Mouse (Mus musculus) neural tube, embryonic 12.5 days (tissue): Measurements from ENCODE around the gene Olfr427. TPM values are rescaled to one million over a fixed set of nuclear protein-coding genes. Genes with fewer than 3 reads are reported as not detected.
"Not testable (repeated sequence)": the region's sequence is repeated elsewhere in the genome, so short reads cannot be mapped to it uniquely, and the experiment has no call there.

Experiments used
- ATAC-seq: fragments of 200-750 bp; cut with Nextera tagmentation; 2 replicates; pipeline ENCODE4 v1.8.0; 2017; ENCODE audit warnings: low read depth, mild to moderate bottlenecking, moderate TSS enrichment, moderate library complexity; ENCODE audit not compliant: low FRiP score
- H3K27ac ChIP-seq: fragments of 300-500 bp; sonication (generic); 2 replicates; pipeline ENCODE4 v1.5.1; 2016
- H3K27me3 ChIP-seq: fragments of 300-500 bp; sonication (generic); replicated peaks from 2 replicates; pipeline ENCODE4 v1.6.1; 2016; ENCODE audit warnings: mild to moderate bottlenecking
- H3K36me3 ChIP-seq: fragments of 300-500 bp; sonication (generic); 2 replicates; pipeline ENCODE4 v1.6.1; 2016; ENCODE audit warnings: mild to moderate bottlenecking
- H3K4me1 ChIP-seq: fragments of 300-500 bp; sonication (generic); 2 replicates; pipeline ENCODE4 v1.6.1; 2016
- H3K4me2 ChIP-seq: fragments of 300-500 bp; sonication (generic); replicated peaks from 2 replicates; pipeline ENCODE4 v1.6.1; 2016; ENCODE audit warnings: mild to moderate bottlenecking
- H3K4me3 ChIP-seq: fragments of 300-500 bp; sonication (generic); 2 replicates; pipeline ENCODE4 v1.5.1; 2016
- H3K9ac ChIP-seq: fragments of 300-500 bp; sonication (generic); 2 replicates; pipeline ENCODE4 v1.6.1; 2016; ENCODE audit warnings: mild to moderate bottlenecking
- H3K9me3 ChIP-seq: fragments of 300-500 bp; sonication (generic); 2 replicates; pipeline ENCODE4 v1.6.1; 2016; ENCODE audit warnings: mild to moderate bottlenecking
- WGBS: fragments of 180-500 bp; shearing (Covaris S2); methylation state at CpG from one replicate; pipeline ENCODE4 v1.1.7; 2016; 5-methylcytosine and 5-hydroxymethylcytosine counted together
- polyA plus RNA-seq: library from polyadenylated mRNA; unstranded; fragments of >200 nt; fragmentation: Nextera tagmentation; extraction: Ambion mirVana; gene quantifications from 2 replicates; pipeline ENCODE4 v1.2.1, GENCODE M21; 2016

The Olfr427 gene
- not detected in 2 replicates for polyA plus RNA-seq

DNA sequence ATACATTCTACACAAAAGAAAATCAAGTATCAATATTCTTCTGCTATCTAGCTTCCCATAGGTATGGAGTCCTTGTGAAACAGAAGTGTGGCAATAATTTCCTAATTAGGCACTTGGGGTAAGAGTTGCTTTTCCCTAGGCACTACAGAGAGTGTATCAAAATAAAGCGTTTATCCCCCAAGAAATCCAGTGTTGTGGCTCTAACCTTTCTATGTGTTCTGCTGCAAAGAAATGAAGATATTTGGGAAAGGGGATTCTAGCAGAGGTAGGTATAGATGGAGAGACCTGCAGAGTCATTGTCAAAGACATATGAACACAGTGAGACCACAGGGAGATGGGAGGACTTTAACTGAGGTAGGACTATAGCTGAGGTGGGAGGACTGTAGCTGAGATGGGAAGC is at the start of gene Olfr427:
TSS of gene Olfr427 (plus strand) at position 301 of the 400 bp plus-strand sequence.
- no peak within 1 kb of the TSS for H3K4me3 ChIP-seq
- no peak within 1 kb of the TSS for H3K4me2 ChIP-seq
- 88% methylated on average over 1 of the region's 1 CpGs for WGBS
- H3K9me3 ChIP-seq: no peaks in the 10 kb centered on the region
- no peak within 1 kb of the TSS for H3K9ac ChIP-seq
- no peak within 1 kb of the TSS for H3K27ac ChIP-seq
- H3K36me3 ChIP-seq: no peaks in the 10 kb centered on the region
- ATAC-seq: no peak
- H3K27me3 ChIP-seq: no peaks in the 10 kb centered on the region
- no peaks in the 10 kb centered on the region for H3K4me1 ChIP-seq

- H3K4me1 ChIP-seq, H3K4me2 ChIP-seq, H3K4me3 ChIP-seq, H3K27ac ChIP-seq, ATAC-seq, H3K9me3 ChIP-seq, H3K9ac ChIP-seq, H3K27me3 ChIP-seq, H3K36me3 ChIP-seq: not testable (repeated sequence)
- WGBS: 81% methylated on average over 6 of the region's 6 CpGs
Observed at GRCm38 (mm10) chr1:174048227-174048626, 48.5 kb upstream of the Olfr427 start.

- no peak within 1 kb of the TSS for H3K4me3 ChIP-seq
- no peaks in the 10 kb centered on the region for H3K36me3 ChIP-seq
- H3K4me2 ChIP-seq: no peak within 1 kb of the TSS
- no peaks in the 10 kb centered on the region for H3K9me3 ChIP-seq
- no peaks in the 10 kb centered on the region for H3K4me1 ChIP-seq
- WGBS: 80% methylated on average over 2 of the region's 2 CpGs
- H3K27ac ChIP-seq: no peak within 1 kb of the TSS
- no peaks in the 10 kb centered on the region for H3K27me3 ChIP-seq
- no peak within 1 kb of the TSS for H3K9ac ChIP-seq
- no peak for ATAC-seq
Observed at GRCm38 (mm10) chr1:174048893-174049292, 47.8 kb upstream of the Olfr427 start, which contains the start of gene Olfr432. Gene Olfr432, plus strand, starts transcription at chr1:174049205.

DNA sequence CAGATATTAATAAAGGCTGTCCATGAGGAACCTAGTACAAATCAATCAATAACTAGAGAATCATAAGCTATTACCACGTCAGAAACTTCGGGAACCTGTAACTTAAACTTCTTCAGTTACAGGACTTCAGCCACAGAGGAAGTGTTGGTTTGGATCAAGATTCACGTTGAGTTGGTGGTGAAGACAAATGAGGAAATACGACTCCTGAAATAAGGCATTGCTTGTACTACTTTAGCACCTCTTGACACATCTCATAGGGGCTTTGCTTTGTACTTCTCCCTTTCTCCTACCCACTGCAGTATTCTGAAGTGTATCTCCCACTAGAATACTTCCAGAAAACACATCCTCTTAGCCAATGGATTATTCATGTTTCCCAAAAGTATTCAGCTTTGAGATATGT is 47.3 kb upstream of the Olfr427 start:
- H3K4me1 ChIP-seq, H3K9ac ChIP-seq, H3K9me3 ChIP-seq, H3K36me3 ChIP-seq, H3K27ac ChIP-seq, ATAC-seq, H3K27me3 ChIP-seq, H3K4me2 ChIP-seq, H3K4me3 ChIP-seq: not testable (repeated sequence)
- WGBS: 84% methylated on average over 4 of the region's 4 CpGs

DNA sequence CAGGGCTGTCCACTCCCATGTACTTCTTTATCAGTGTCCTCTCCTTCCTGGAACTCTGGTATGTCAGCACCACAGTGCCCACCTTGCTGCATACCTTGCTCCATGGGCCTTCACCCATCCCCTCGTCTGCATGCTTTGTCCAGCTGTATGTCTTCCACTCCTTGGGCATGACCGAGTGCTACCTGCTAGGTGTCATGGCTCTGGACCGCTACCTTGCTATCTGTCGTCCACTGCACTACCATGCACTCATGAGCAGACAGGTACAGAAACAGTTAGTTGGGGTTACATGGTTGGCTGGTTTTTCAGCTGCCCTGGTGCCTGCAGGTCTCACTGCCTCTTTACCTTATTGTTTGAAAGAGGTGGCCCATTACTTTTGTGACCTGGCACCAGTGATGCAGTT is 46.2 kb upstream of the Olfr427 start:
- Histone ChIP-seq H3K27me3 (no peaks in the 10 kb centered on the region), H3K9me3 (no peaks in the 10 kb centered on the region), H3K9ac (no peak overlapping the region), H3K27ac (no peak overlapping the region), H3K4me2 (no peak overlapping the region), H3K36me3 (no peaks in the 10 kb centered on the region), H3K4me1 (no peaks in the 10 kb centered on the region), H3K4me3 (no peak overlapping the region)
- no peak for ATAC-seq
- WGBS: 95% methylated on average over 4 of the region's 4 CpGs

DNA sequence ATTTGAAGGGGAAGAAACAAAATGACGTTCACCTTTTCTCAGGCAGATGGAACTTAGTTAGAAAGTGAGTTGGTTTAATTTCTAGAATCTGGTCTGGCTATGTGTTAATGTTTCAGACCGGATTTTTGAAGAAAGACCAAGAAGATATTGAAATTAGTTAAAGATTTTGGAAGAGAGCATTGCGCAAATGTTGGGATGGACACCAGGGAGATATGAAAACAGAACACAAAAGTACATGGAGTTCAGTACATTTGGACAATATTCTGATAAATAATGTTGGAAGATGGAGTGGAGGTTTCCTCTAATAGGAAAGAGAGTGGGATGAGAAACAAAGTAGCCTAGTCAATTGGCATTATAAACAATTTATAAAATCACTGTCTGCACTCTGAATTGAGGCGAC is 45.2 kb upstream of the Olfr427 start:
- ATAC-seq: no peak
- H3K9me3 ChIP-seq: no peaks in the 10 kb centered on the region
- H3K9ac ChIP-seq: no peak overlapping the region
- H3K4me1 ChIP-seq: no peaks in the 10 kb centered on the region
- no peak overlapping the region for H3K27ac ChIP-seq
- 91% methylated on average over 4 of the region's 4 CpGs for WGBS
- H3K36me3 ChIP-seq: no peaks in the 10 kb centered on the region
- no peak overlapping the region for H3K4me3 ChIP-seq
- no peaks in the 10 kb centered on the region for H3K27me3 ChIP-seq
- no peak overlapping the region for H3K4me2 ChIP-seq

DNA sequence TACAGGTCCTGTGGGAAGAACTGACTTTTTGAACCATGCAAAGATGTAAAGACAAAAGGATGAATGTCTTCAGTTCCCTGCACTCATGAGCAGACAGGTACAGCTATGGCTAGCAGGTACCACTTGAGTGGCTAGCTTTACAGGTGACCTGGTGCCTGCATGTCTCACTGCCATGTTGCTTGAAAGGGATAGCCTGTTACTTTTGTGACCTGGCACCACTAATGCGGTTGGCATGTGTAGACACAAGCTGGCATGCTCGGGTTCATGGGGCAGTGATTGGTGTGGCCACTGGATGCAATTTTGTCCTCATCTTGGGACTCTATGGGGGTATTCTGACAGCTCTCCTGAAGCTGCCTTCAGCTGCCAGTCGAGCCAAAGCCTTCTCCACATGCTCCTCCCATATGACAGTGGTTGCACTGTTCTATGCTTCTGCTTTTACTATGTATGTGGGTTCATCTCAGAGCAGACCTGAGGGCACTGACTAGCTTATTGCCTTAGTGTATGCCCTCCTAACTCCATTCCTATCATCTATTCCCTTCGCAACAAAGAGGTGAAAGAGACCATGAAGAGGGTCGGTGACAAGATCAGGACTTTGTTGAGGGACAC is 44.7 kb upstream of the Olfr427 start:
- no peak for ATAC-seq
- no peak overlapping the region for H3K4me3 ChIP-seq
- no peak overlapping the region for H3K4me2 ChIP-seq
- H3K36me3 ChIP-seq: no peaks in the 10 kb centered on the region
- H3K9me3 ChIP-seq: no peaks in the 10 kb centered on the region
- WGBS: 90% methylated on average over 5 of the region's 5 CpGs
- no peaks in the 10 kb centered on the region for H3K27me3 ChIP-seq
- no peak overlapping the region for H3K9ac ChIP-seq
- no peaks in the 10 kb centered on the region for H3K4me1 ChIP-seq
- no peak overlapping the region for H3K27ac ChIP-seq

DNA sequence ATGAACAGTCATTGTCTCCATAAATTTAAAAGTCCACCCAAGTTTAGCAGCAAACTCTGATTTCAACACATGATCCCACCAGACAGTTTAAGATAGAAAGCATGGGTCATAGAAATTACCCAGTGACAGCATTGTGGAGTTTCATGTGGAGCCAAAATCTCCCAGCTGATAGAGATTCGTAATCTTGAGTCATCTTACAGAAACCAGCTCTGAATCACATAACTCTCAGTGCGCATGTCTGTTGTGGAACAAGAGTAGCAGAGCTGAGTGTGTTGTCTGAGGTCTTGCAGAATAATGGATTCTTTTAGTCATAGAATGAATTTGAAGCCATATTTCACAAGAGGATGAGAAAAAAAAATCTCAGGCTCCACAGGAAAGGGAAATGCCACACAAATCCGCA is 43.7 kb upstream of the Olfr427 start:
- 88% methylated on average over 3 of the region's 3 CpGs for WGBS
- no peak for ATAC-seq
- no peaks in the 10 kb centered on the region for H3K9me3 ChIP-seq

GRCm38 (mm10) chr1:174055248-174055647 is 41.4 kb upstream of the Olfr427 start:
- WGBS: 81% methylated on average over 2 of the region's 2 CpGs
- H3K36me3 ChIP-seq: no peaks in the 10 kb centered on the region
- H3K4me3 ChIP-seq: no peak overlapping the region
- no peak for ATAC-seq
- no peaks in the 10 kb centered on the region for H3K9me3 ChIP-seq
- no peaks in the 10 kb centered on the region for H3K27me3 ChIP-seq
- no peak overlapping the region for H3K27ac ChIP-seq
- no peaks in the 10 kb centered on the region for H3K4me1 ChIP-seq
- no peak overlapping the region for H3K4me2 ChIP-seq
- H3K9ac ChIP-seq: no peak overlapping the region

More for the DNA sequence above, 43.7 kb upstream of the Olfr427 start:
- H3K4me3 ChIP-seq: no peak overlapping the region
- no peaks in the 10 kb centered on the region for H3K36me3 ChIP-seq
- H3K4me1 ChIP-seq: no peaks in the 10 kb centered on the region
- no peak overlapping the region for H3K4me2 ChIP-seq
- no peak overlapping the region for H3K9ac ChIP-seq
- H3K27ac ChIP-seq: no peak overlapping the region
- no peaks in the 10 kb centered on the region for H3K27me3 ChIP-seq

- Histone ChIP-seq H3K36me3 (no peaks in the 10 kb centered on the region), H3K9ac (no peak within 1 kb of the TSS), H3K27me3 (no peaks in the 10 kb centered on the region), H3K4me3 (no peak within 1 kb of the TSS), H3K27ac (no peak within 1 kb of the TSS), H3K4me2 (no peak within 1 kb of the TSS), H3K4me1 (no peaks in the 10 kb centered on the region), H3K9me3 (no peaks in the 10 kb centered on the region)
- ATAC-seq: no peak
- 88% methylated on average over 3 of the region's 3 CpGs for WGBS
Observed at GRCm38 (mm10) chr1:174066305-174066704, 30.4 kb upstream of the Olfr427 start, which contains the start of gene Olfr430. Gene Olfr430, plus strand, starts transcription at chr1:174066605.

GRCm38 (mm10) chr1:174084031-174084430 is 12.7 kb upstream of the Olfr427 start, which contains the start of gene Olfr429:
Gene Olfr429, plus strand, starts transcription at chr1:174084331.
- 89% methylated on average over 2 of the region's 2 CpGs for WGBS
- H3K4me3 ChIP-seq: no peak within 1 kb of the TSS
- no peaks in the 10 kb centered on the region for H3K36me3 ChIP-seq

DNA sequence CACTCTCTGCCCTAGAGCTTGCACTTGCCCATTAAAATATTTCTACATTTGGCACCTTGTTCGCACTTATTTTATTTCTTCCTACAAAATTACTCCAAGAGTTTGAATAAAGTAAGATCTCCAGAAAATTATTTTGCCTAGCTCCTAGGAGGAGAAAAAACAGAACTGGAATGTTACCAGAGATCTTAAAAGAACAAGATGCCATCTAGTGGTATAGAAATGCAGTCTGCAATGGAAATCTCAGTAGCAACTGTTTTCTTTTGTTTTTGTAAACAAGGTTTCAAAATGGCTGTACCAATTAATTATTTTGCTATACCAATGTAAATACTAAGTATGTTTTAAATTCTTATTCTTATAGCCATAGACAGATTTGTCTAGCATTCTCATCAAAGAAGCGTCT is 7.0 kb downstream of the Olfr427 start:
- H3K9me3 ChIP-seq: no peaks in the 10 kb centered on the region
- no peaks in the 10 kb centered on the region for H3K27me3 ChIP-seq
- no peak overlapping the region for H3K4me3 ChIP-seq
- 67% methylated on average over 2 of the region's 2 CpGs for WGBS
- no peak for ATAC-seq
- H3K9ac ChIP-seq: no peak overlapping the region
- H3K4me1 ChIP-seq: no peaks in the 10 kb centered on the region
- no peak overlapping the region for H3K4me2 ChIP-seq
- no peak overlapping the region for H3K27ac ChIP-seq
- H3K36me3 ChIP-seq: no peaks in the 10 kb centered on the region

More at GRCm38 (mm10) chr1:174084031-174084430, 12.7 kb upstream of the Olfr427 start, which contains the start of gene Olfr429:
- H3K27ac ChIP-seq: no peak within 1 kb of the TSS
- H3K4me1 ChIP-seq: no peaks in the 10 kb centered on the region
- H3K27me3 ChIP-seq: no peaks in the 10 kb centered on the region
- no peaks in the 10 kb centered on the region for H3K9me3 ChIP-seq
- H3K4me2 ChIP-seq: no peak within 1 kb of the TSS
- ATAC-seq: no peak
- H3K9ac ChIP-seq: no peak within 1 kb of the TSS

GRCm38 (mm10) chr1:174121062-174121461 is 24.4 kb downstream of the Olfr427 start, which contains the start of gene Olfr231:
Gene Olfr231, minus strand, starts transcription at chr1:174121162.
- H3K4me2 ChIP-seq: no peak within 1 kb of the TSS
- H3K27me3 ChIP-seq: no peaks in the 10 kb centered on the region
- 53% methylated on average over 2 of the region's 2 CpGs for WGBS
- no peak within 1 kb of the TSS for H3K4me3 ChIP-seq
- no peak for ATAC-seq
- no peaks in the 10 kb centered on the region for H3K36me3 ChIP-seq
- no peaks in the 10 kb centered on the region for H3K9me3 ChIP-seq
- H3K9ac ChIP-seq: no peak within 1 kb of the TSS
- no peak within 1 kb of the TSS for H3K27ac ChIP-seq
- H3K4me1 ChIP-seq: no peaks in the 10 kb centered on the region
